Mouse (Mus musculus) urinary bladder, postnatal 0 days (tissue): ENCODE data around the gene Golga4. TPM values are rescaled to one million over a fixed set of nuclear protein-coding genes. Genes with fewer than 3 reads are reported as not detected.

Experiments
- polyA plus RNA-seq: library from polyadenylated mRNA; unstranded; fragments of >200 nt; fragmentation: Nextera tagmentation; extraction: Ambion mirVana; gene quantifications from 2 replicates; pipeline ENCODE4 v1.2.1, GENCODE M21; 2015

Gene Golga4
- 25.6 and 31.3 TPM in 2 replicates for polyA plus RNA-seq

DNA sequence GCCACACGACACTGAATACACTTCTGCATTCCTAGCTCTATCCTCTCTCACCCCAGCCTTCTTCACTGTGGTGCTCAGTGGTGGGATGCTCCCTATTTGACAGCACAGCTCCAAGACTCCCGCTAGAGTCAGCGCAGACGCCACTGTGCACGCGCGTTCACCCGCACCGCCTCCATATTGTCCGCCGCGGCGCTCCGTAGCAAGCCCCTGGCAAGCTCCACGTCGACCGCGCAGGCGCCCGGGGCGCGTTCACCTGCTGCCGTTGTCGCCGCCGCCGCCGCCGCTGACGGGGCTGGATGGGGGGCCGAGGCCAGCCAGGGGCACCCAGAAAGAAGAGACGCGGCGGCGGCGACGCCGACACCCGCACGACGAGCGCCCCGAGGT lies at the start of gene Golga4:
Gene Golga4 (plus strand): TSS at position 248 of the 384 bp plus-strand sequence.

DNA sequence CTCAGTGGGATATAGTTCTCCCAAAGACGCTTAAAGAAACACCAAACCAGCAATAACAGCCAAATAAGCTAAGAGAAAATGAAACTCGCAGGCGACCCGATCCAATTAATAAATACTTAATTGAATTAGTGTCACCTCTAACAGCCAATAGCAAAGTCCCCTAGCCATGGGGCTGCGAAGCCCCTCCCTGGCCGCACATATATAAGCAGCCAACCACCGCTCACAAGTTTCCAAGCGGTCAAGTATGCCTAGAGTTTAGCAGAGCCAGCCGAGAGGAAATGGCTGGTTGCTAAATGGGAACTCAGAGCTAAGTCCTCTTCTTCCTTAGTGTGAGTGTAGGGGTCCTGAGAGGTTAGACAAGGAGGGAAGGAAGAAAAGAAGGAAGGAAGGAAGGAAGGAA lies 28.1 kb upstream of the Golga4 start, which contains the start of gene Eomes:
Gene Eomes (plus strand): TSS at position 252 of the 400 bp plus-strand sequence.

DNA sequence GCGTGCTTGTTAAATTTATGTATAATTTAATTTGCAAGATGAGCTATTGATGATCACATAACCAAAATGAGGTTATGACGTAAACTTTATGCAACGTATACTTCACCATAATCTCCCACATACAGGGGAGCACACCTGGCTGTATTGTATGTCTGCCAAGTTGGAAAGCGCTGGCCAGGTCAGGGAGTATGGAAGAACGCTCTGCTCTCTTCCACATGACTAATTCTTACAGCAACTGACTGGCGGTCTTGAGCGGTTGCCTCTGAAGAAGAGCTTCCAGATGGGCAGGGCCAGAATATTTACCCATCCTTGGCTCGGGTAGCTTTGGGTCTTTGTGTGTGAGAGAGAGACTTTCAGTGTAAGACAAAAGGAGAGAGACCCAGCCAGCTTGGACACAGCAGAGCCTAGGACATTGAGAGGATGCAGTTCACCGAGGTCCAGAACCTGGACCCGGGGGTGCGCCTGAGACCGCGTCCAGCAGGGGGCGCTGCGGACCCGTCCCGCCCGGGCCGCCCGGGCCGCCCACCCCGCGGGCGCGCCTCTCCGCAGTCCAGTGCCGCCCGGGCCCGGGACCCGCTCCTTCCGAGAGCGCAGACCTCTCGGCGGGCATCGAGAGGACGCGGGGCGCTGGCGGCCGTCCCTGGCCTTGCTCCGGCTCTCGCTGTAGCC lies 100.2 kb downstream of the Golga4 start, which contains the start of gene Itga9:
Gene Itga9 (plus strand): TSS at position 543 of the 669 bp plus-strand sequence.

Other genes starting within 250 kb of the Golga4 start
- 0.04 and 0.12 TPM in 2 replicates for gene Eomes, start 28.1 kb upstream of the Golga4 start, polyA plus RNA-seq
- 11.1 and 14.2 TPM in 2 replicates for gene Itga9, start 100.4 kb downstream of the Golga4 start, polyA plus RNA-seq